Mouse (Mus musculus) neural tube, embryonic 15.5 days (tissue): Measurements from ENCODE around the gene Szt2. TPM values are rescaled to one million over a fixed set of nuclear protein-coding genes. Genes with fewer than 3 reads are reported as not detected.

Source experiments
- ATAC-seq: fragments of 200-750 bp; cut with Nextera tagmentation; 2 replicates; pipeline ENCODE4 v1.8.0; 2017; ENCODE audit warnings: mild to moderate bottlenecking, moderate TSS enrichment, moderate library complexity; ENCODE audit not compliant: low FRiP score
- H3K27ac ChIP-seq: fragments of 300-500 bp; sonication (generic); replicated peaks from 2 replicates; pipeline ENCODE4 v1.5.1; 2015; ENCODE audit warnings: mild to moderate bottlenecking, inconsistent platforms
- H3K27me3 ChIP-seq: fragments of 300-500 bp; sonication (generic); replicated peaks from 2 replicates; pipeline ENCODE4 v1.6.1; 2015; ENCODE audit warnings: inconsistent platforms
- H3K36me3 ChIP-seq: fragments of 300-500 bp; sonication (generic); 2 replicates; pipeline ENCODE4 v1.6.1; 2015; ENCODE audit warnings: inconsistent platforms
- H3K4me1 ChIP-seq: fragments of 300-500 bp; sonication (generic); 2 replicates; pipeline ENCODE4 v1.6.1; 2015; ENCODE audit warnings: inconsistent platforms
- H3K4me2 ChIP-seq: fragments of 300-500 bp; sonication (generic); 2 replicates; pipeline ENCODE4 v1.6.1; 2015; ENCODE audit warnings: inconsistent platforms, mild to moderate bottlenecking, moderate library complexity
- H3K4me3 ChIP-seq: fragments of 300-500 bp; sonication (generic); replicated peaks from 2 replicates; pipeline ENCODE4 v1.5.1; 2015; ENCODE audit warnings: mild to moderate bottlenecking, inconsistent platforms
- H3K9ac ChIP-seq: fragments of 300-500 bp; sonication (generic); replicated peaks from 2 replicates; pipeline ENCODE4 v1.6.1; 2015; ENCODE audit warnings: mild to moderate bottlenecking, inconsistent platforms
- H3K9me3 ChIP-seq: fragments of 300-500 bp; sonication (generic); replicated peaks from 2 replicates; pipeline ENCODE4 v1.6.1; 2016; ENCODE audit warnings: inconsistent platforms
- WGBS: fragments of 180-500 bp; shearing (Covaris S2); methylation state at CpG from one replicate; pipeline ENCODE4 v1.1.7; 2015; ENCODE audit warnings: mixed read lengths; 5-methylcytosine and 5-hydroxymethylcytosine counted together
- polyA plus RNA-seq: library from polyadenylated mRNA; unstranded; fragments of >200 nt; fragmentation: Nextera tagmentation; extraction: Ambion mirVana; gene quantifications from 2 replicates; pipeline ENCODE4 v1.2.1, GENCODE M21; 2015

Gene Szt2
- polyA plus RNA-seq, 1 experiment from 2014 or later = 7.1 TPM

- Histone ChIP-seq H3K4me3 (no peak overlapping the region), H3K27me3 (no peaks in the 10 kb centered on the region), H3K9ac (no peak overlapping the region), H3K4me2 (no peak overlapping the region), H3K4me1 (peaks cover 3% of the 10 kb centered on the region), H3K27ac (no peak overlapping the region), H3K36me3 (no peaks in the 10 kb centered on the region), H3K9me3 (no peaks in the 10 kb centered on the region)
- ATAC-seq = no peak
- WGBS = 75% methylated on average over 3 of the region's 3 CpGs
Observed at GRCm38 (mm10) chr4:118354289-118354688, 54.8 kb downstream of the Szt2 start.

- no peak for ATAC-seq
- Histone ChIP-seq H3K27me3 (no peaks in the 10 kb centered on the region), H3K4me2 (no peak overlapping the region), H3K27ac (no peak overlapping the region), H3K9me3 (no peaks in the 10 kb centered on the region), H3K4me1 (no peaks in the 10 kb centered on the region), H3K4me3 (no peak overlapping the region), H3K36me3 (no peaks in the 10 kb centered on the region), H3K9ac (no peak overlapping the region)
- WGBS = 69% methylated on average over 6 of the region's 6 CpGs
Observed at GRCm38 (mm10) chr4:118353689-118354088, 55.4 kb downstream of the Szt2 start.

- Histone ChIP-seq H3K9me3 (no peaks in the 10 kb centered on the region), H3K36me3 (no peaks in the 10 kb centered on the region), H3K9ac (no peak overlapping the region), H3K4me2 (no peak overlapping the region), H3K4me3 (no peak overlapping the region), H3K4me1 (peaks cover 8% of the 10 kb centered on the region; the same call in 1 of the 2 replicates), H3K27me3 (no peaks in the 10 kb centered on the region), H3K27ac (no peak overlapping the region)
- ATAC-seq = no peak
- 78% methylated on average over 3 of the region's 3 CpGs for WGBS
Observed at GRCm38 (mm10) chr4:118351828-118352227, 57.2 kb downstream of the Szt2 start.

GRCm38 (mm10) chr4:118350864-118351263, 58.2 kb downstream of the Szt2 start:
- Histone ChIP-seq H3K9ac (no peak overlapping the region), H3K9me3 (no peaks in the 10 kb centered on the region), H3K4me3 (no peak overlapping the region), H3K27me3 (no peaks in the 10 kb centered on the region), H3K36me3 (no peaks in the 10 kb centered on the region), H3K4me1 (peaks cover 8% of the 10 kb centered on the region; the same call in 1 of the 2 replicates), H3K4me2 (no peak overlapping the region), H3K27ac (no peak overlapping the region)
- WGBS = 75% methylated on average over 2 of the region's 2 CpGs
- no peak for ATAC-seq

GRCm38 (mm10) chr4:118347529-118348309, 61.4 kb downstream of the Szt2 start:
- Histone ChIP-seq H3K9ac (no peak overlapping the region), H3K4me3 (no peak overlapping the region), H3K27ac (no peak overlapping the region), H3K4me1 (peaks cover 8% of the 10 kb centered on the region; the same call in 1 of the 2 replicates), H3K9me3 (no peaks in the 10 kb centered on the region), H3K27me3 (no peaks in the 10 kb centered on the region), H3K36me3 (no peaks in the 10 kb centered on the region), H3K4me2 (no peak overlapping the region)
- WGBS = 68% methylated on average over 13 of the region's 13 CpGs
- no peak for ATAC-seq

GRCm38 (mm10) chr4:118341447-118341846, 67.6 kb downstream of the Szt2 start:
- Histone ChIP-seq H3K4me3 (no peak overlapping the region), H3K36me3 (no peaks in the 10 kb centered on the region), H3K27me3 (no peaks in the 10 kb centered on the region), H3K9ac (no peak overlapping the region), H3K9me3 (no peaks in the 10 kb centered on the region), H3K27ac (no peak overlapping the region), H3K4me1 (no peaks in the 10 kb centered on the region), H3K4me2 (no peak overlapping the region)
- no peak for ATAC-seq
- 80% methylated on average over 3 of the region's 3 CpGs for WGBS

- 19% methylated on average over 7 of the region's 7 CpGs for WGBS
- no peak overlapping the region for H3K4me3 ChIP-seq
- no peaks in the 10 kb centered on the region for H3K36me3 ChIP-seq
- H3K27me3 ChIP-seq = no peaks in the 10 kb centered on the region
- no peaks in the 10 kb centered on the region for H3K9me3 ChIP-seq
- no peak overlapping the region for H3K4me2 ChIP-seq
- ATAC-seq = no peak
- no peaks in the 10 kb centered on the region for H3K4me1 ChIP-seq
- no peak overlapping the region for H3K9ac ChIP-seq
- H3K27ac ChIP-seq = no peak overlapping the region
Observed at GRCm38 (mm10) chr4:118336658-118337057, 72.4 kb downstream of the Szt2 start.

GRCm38 (mm10) chr4:118335991-118336390, 73.1 kb downstream of the Szt2 start:
- Histone ChIP-seq H3K4me2 (no peak overlapping the region), H3K27me3 (no peaks in the 10 kb centered on the region), H3K9ac (no peak overlapping the region), H3K27ac (no peak overlapping the region), H3K9me3 (no peaks in the 10 kb centered on the region), H3K36me3 (no peaks in the 10 kb centered on the region), H3K4me3 (no peak overlapping the region), H3K4me1 (no peaks in the 10 kb centered on the region)
- WGBS = 86% methylated on average over 4 of the region's 4 CpGs
- no peak for ATAC-seq

GRCm38 (mm10) chr4:118331777-118332176, 77.3 kb downstream of the Szt2 start:
- no peak overlapping the region for H3K9ac ChIP-seq
- no peak overlapping the region for H3K4me2 ChIP-seq
- no peaks in the 10 kb centered on the region for H3K4me1 ChIP-seq
- no peak overlapping the region for H3K4me3 ChIP-seq
- no peak for ATAC-seq
- H3K36me3 ChIP-seq = no peaks in the 10 kb centered on the region
- no peaks in the 10 kb centered on the region for H3K9me3 ChIP-seq
- H3K27ac ChIP-seq = no peak overlapping the region
- no peaks in the 10 kb centered on the region for H3K27me3 ChIP-seq
- WGBS = 67% methylated on average over 4 of the region's 4 CpGs

- Histone ChIP-seq H3K36me3 (no peaks in the 10 kb centered on the region), H3K9me3 (no peaks in the 10 kb centered on the region), H3K27me3 (no peaks in the 10 kb centered on the region), H3K4me3 (no peak overlapping the region), H3K4me1 (no peaks in the 10 kb centered on the region), H3K9ac (no peak overlapping the region), H3K27ac (no peak overlapping the region), H3K4me2 (no peak overlapping the region)
- no peak for ATAC-seq
- 55% methylated on average over 7 of the region's 7 CpGs for WGBS
Observed at GRCm38 (mm10) chr4:118326476-118326875, 82.6 kb downstream of the Szt2 start.

GRCm38 (mm10) chr4:118320636-118321035, 88.4 kb downstream of the Szt2 start:
- Histone ChIP-seq H3K36me3 (no peaks in the 10 kb centered on the region), H3K27ac (no peak overlapping the region), H3K9ac (no peak overlapping the region), H3K27me3 (no peaks in the 10 kb centered on the region), H3K4me1 (peaks cover 9% of the 10 kb centered on the region), H3K9me3 (no peaks in the 10 kb centered on the region), H3K4me2 (no peak overlapping the region), H3K4me3 (no peak overlapping the region)
- no peak for ATAC-seq
- 82% methylated on average over 2 of the region's 2 CpGs for WGBS

GRCm38 (mm10) chr4:118319706-118320344, 89.2 kb downstream of the Szt2 start:
- ATAC-seq = no peak
- Histone ChIP-seq H3K27me3 (no peaks in the 10 kb centered on the region), H3K4me2 (0 out of 2 replicates have a peak overlapping the region, but pooled peaks have one; percentile 2), H3K36me3 (no peaks in the 10 kb centered on the region), H3K27ac (no peak overlapping the region), H3K4me1 (peaks cover 9% of the 10 kb centered on the region), H3K4me3 (no peak overlapping the region), H3K9ac (no peak overlapping the region), H3K9me3 (no peaks in the 10 kb centered on the region)
- 35% methylated on average over 8 of the region's 8 CpGs for WGBS
